10 mouse cellular contexts compared by ENCODE assay signal in the genomic region with DNA sequence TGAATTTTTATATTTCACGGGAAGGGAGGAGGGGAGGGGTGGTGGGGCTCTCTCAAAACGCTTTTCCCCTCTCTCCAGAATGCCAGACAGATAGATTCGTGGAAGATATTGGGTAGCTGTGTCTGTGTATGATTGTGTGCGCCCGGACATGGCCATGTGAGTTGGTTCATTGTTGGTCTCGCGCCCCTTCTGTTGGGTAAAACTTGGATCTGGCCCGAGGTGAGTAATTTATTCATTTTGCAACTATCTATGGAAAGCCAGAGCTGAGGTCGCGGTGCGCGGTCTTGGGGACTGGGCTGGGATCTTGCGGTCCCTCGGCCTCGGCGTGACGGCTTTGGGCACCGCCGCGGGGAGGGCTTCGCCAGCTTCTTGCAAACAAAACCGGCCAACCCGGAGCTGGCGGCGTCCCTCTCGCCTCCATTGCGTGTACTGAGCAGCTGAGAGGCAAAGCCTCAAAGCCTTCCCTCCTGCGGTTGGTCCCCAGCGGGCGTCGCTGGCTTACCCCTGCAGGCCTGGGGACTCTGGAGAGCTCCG. TPM values are rescaled to one million over a fixed set of nuclear protein-coding genes. Genes with fewer than 3 reads are reported as not detected.
DNase-seq lines count a peak whose midpoint lies in the region; ATAC-seq and TF ChIP-seq lines count a peak whose summit lies in the region.
"Had no signal": no experiment of that assay in that cellular context is flagged by ENCODE, and none has a peak within 500 bp of the region (broad histone marks: within the 10 kb centered on the region; RNA-seq: fewer than 3 reads in every experiment).

No protein-coding gene starts in this region.

- H3K9me3 ChIP-seq in kidney, embryonic 14.5 days (ENCODE audit: control insufficient read depth, low read length): no peaks in the 10 kb centered on the region; the same call in 1 of the 2 replicates
- no peaks in the 10 kb centered on the region for H3K9me3 ChIP-seq in forebrain, postnatal 0 days (ENCODE audit: low read length)
- no peaks in the 10 kb centered on the region for H3K9me3 ChIP-seq in midbrain, embryonic 14.5 days (ENCODE audit: control insufficient read depth, low read length)

- H3K27ac ChIP-seq in kidney, embryonic 14.5 days (ENCODE audit: low read depth, low read length): no peak overlapping the region
- H3K27ac ChIP-seq in brown adipose tissue, adult 24 weeks (replicated peaks; ENCODE audit: low read depth, low read length): no peak overlapping the region
- H3K27ac ChIP-seq in forebrain, postnatal 0 days (ENCODE audit: low read depth, low read length): peak overlapping the region; percentile 71
- 0 out of 2 replicates have a peak overlapping the region, but pooled peaks have one; percentile 3 for H3K27ac ChIP-seq in midbrain, embryonic 14.5 days (replicated peaks; ENCODE audit: low read depth, low read length)

- no peak overlapping the region for H3K9ac ChIP-seq in kidney, embryonic 14.5 days (ENCODE audit: low read depth, low read length)
- H3K9ac ChIP-seq in forebrain, postnatal 0 days: peak overlapping the region; percentile 49
- H3K9ac ChIP-seq in midbrain, embryonic 14.5 days (replicated peaks; ENCODE audit: low read length): peak overlapping the region; percentile 21; the same call in 1 of the 2 replicates

- peaks cover 99% of the 10 kb centered on the region for H3K27me3 ChIP-seq in kidney, embryonic 14.5 days (ENCODE audit: control insufficient read depth, insufficient read depth, low read length)
- H3K27me3 ChIP-seq in forebrain, postnatal 0 days (ENCODE audit: insufficient read depth, low read length): peaks cover 5% of the 10 kb centered on the region; the same call in 1 of the 2 replicates
- peaks cover 85% of the 10 kb centered on the region for H3K27me3 ChIP-seq in midbrain, embryonic 14.5 days (ENCODE audit: control insufficient read depth, insufficient read depth, low read length)

- no peak for TF ChIP-seq CTCF in forebrain, postnatal 0 days (IDR thresholded peaks at IDR 0.05; ENCODE audit: low read depth)

- peaks cover 19% of the 10 kb centered on the region; the same call in 1 of the 2 replicates for H3K4me1 ChIP-seq in kidney, embryonic 14.5 days (ENCODE audit: control insufficient read depth, insufficient read depth, low read length)
- peaks cover 2% of the 10 kb centered on the region; the same call in 1 of the 2 replicates for H3K4me1 ChIP-seq in brown adipose tissue, adult 24 weeks (ENCODE audit: control insufficient read depth, insufficient read depth, insufficient read length, low read length)
- peaks cover 12% of the 10 kb centered on the region for H3K4me1 ChIP-seq in forebrain, postnatal 0 days (ENCODE audit: insufficient read depth)
- H3K4me1 ChIP-seq in midbrain, embryonic 14.5 days (ENCODE audit: control insufficient read depth, insufficient read depth, low read length): peaks cover 25% of the 10 kb centered on the region

- peak overlapping the region; percentile 12; the same call in 1 of the 2 replicates for H3K4me2 ChIP-seq in kidney, embryonic 14.5 days (replicated peaks; ENCODE audit: low read depth, low read length)
- peak overlapping the region; percentile 75 for H3K4me2 ChIP-seq in forebrain, postnatal 0 days (ENCODE audit: low read depth)
- peak overlapping the region; percentile 58 for H3K4me2 ChIP-seq in midbrain, embryonic 14.5 days (ENCODE audit: low read length)

- H3K36me3 ChIP-seq in kidney, embryonic 14.5 days (ENCODE audit: control insufficient read depth, insufficient read depth, low read length): no peaks in the 10 kb centered on the region
- H3K36me3 ChIP-seq in forebrain, postnatal 0 days (ENCODE audit: insufficient read depth): no peaks in the 10 kb centered on the region
- no peaks in the 10 kb centered on the region for H3K36me3 ChIP-seq in midbrain, embryonic 14.5 days (ENCODE audit: control insufficient read depth, insufficient read depth, low read length)

- no peak for ATAC-seq in kidney, embryonic 14.5 days (ENCODE audit: low FRiP score, low TSS enrichment)
- peak; percentile 34 for ATAC-seq in forebrain, postnatal 0 days
- 0 out of 2 replicates have a peak, but pooled peaks have one; percentile 15 for ATAC-seq in midbrain, embryonic 14.5 days (ENCODE audit: low FRiP score, low TSS enrichment)

- WGBS in kidney, embryonic 14.5 days: under 1% methylated on average over 32 of the region's 32 CpGs
- 3% methylated on average over 32 of the region's 32 CpGs for WGBS in forebrain, postnatal 0 days
- WGBS in midbrain, embryonic 14.5 days: under 1% methylated on average over 32 of the region's 32 CpGs

- no peak for DNase-seq in kidney, adult 9 months
- DNase-seq in forebrain, postnatal 0 days: peak; percentile 67
- DNase-seq in midbrain, embryonic 14.5 days: peak; percentile 62
- DNase-seq in testis, postnatal 14 days (ENCODE audit: low spot score): no peak
- DNase-seq in cerebellum, postnatal 14 days: no peak
- no peak for DNase-seq in spleen, postnatal 36 days (ENCODE audit: low spot score in 2 of 2)
- DNase-seq: lung, postnatal 36 days had no signal

- peak overlapping the region; percentile 24 for H3K4me3 ChIP-seq in kidney, embryonic 14.5 days (ENCODE audit: low read length)
- 0 out of 2 replicates have a peak overlapping the region, but pooled peaks have one; percentile 5 for H3K4me3 ChIP-seq in brown adipose tissue, adult 24 weeks (ENCODE audit: insufficient read depth, low read depth, low read length)
- H3K4me3 ChIP-seq in forebrain, postnatal 0 days (ENCODE audit: low read depth, low read length): peak overlapping the region; percentile 42
- H3K4me3 ChIP-seq in midbrain, embryonic 14.5 days (replicated peaks; ENCODE audit: low read depth, low read length): peak overlapping the region; percentile 38

RNA-seq across cellular contexts. Expression of a gene that starts 0.3 kb away (rescaled TPM):
- polyA plus RNA-seq in kidney, embryonic 14.5 days (2014; fragmentation: Nextera tagmentation; extraction: Ambion mirVana): 8.5 and 12.9 TPM in 2 replicates
- 12.0 and 13.4 TPM in 2 replicates for polyA plus RNA-seq in brown adipose tissue, adult 24 weeks (2012; ENCODE audit: insufficient read depth, insufficient read length, missing spikeins)
- 42.9 and 44.6 TPM in 2 replicates for total RNA-seq in forebrain, postnatal 0 days (2014; rRNA removed)
- polyA plus RNA-seq in forebrain, postnatal 0 days (2015; fragmentation: Nextera tagmentation; extraction: Ambion mirVana): 35.2 and 39.2 TPM in 2 replicates
- polyA plus RNA-seq in midbrain, embryonic 14.5 days (2014; fragmentation: Nextera tagmentation; extraction: Ambion mirVana): 38.9 and 43.1 TPM in 2 replicates

RNA-seq across cellular contexts. Expression of a gene that starts 0.5 kb away (rescaled TPM):
- polyA plus RNA-seq in kidney, embryonic 14.5 days (2014; fragmentation: Nextera tagmentation; extraction: Ambion mirVana): not detected in 2 replicates
- polyA plus RNA-seq in brown adipose tissue, adult 24 weeks (2012; ENCODE audit: insufficient read depth, insufficient read length, missing spikeins): not detected in 2 replicates
- total RNA-seq in forebrain, postnatal 0 days (2014; rRNA removed): 3.9 and 6.2 TPM in 2 replicates
- 8.3 and 10.2 TPM in 2 replicates for polyA plus RNA-seq in forebrain, postnatal 0 days (2015; fragmentation: Nextera tagmentation; extraction: Ambion mirVana)
- polyA plus RNA-seq in midbrain, embryonic 14.5 days (2014; fragmentation: Nextera tagmentation; extraction: Ambion mirVana): 3.4 and 5.5 TPM in 2 replicates
- total RNA-seq: hematopoietic stem cell, adult 5-6 weeks had no signal

Comparison
In these comparisons a context has a peak if more than half of its experiments do, and no peak if none do; other contexts are left out.
1. H3K27ac ChIP-seq: peak in forebrain, postnatal 0 days (single experiment) and midbrain, embryonic 14.5 days (single experiment); none in kidney, embryonic 14.5 days (single experiment) and brown adipose tissue, adult 24 weeks (single experiment).
2. H3K4me2 ChIP-seq: peak in every context shown above with its lines; median percentile 75 in forebrain, postnatal 0 days; 58 in midbrain, embryonic 14.5 days; 12 in kidney, embryonic 14.5 days.
3. DNase-seq: peak in forebrain, postnatal 0 days (single experiment) and midbrain, embryonic 14.5 days (single experiment); none in kidney, adult 9 months (single experiment), testis, postnatal 14 days (single experiment), cerebellum, postnatal 14 days (0 of 2) and spleen, postnatal 36 days (0 of 2).
4. Peak in every context shown above with its lines, with median percentiles within 50 percentile points of each other: H3K4me3 ChIP-seq.